Mouse (Mus musculus): ENCODE measurements at regions not wholly inside any gene's neighbourhood (a gene's known extent, or its start where the extent isn't known, plus 50 kb on each side); places are given as distances from the start of the nearest gene placed in this dataset.

DNA sequence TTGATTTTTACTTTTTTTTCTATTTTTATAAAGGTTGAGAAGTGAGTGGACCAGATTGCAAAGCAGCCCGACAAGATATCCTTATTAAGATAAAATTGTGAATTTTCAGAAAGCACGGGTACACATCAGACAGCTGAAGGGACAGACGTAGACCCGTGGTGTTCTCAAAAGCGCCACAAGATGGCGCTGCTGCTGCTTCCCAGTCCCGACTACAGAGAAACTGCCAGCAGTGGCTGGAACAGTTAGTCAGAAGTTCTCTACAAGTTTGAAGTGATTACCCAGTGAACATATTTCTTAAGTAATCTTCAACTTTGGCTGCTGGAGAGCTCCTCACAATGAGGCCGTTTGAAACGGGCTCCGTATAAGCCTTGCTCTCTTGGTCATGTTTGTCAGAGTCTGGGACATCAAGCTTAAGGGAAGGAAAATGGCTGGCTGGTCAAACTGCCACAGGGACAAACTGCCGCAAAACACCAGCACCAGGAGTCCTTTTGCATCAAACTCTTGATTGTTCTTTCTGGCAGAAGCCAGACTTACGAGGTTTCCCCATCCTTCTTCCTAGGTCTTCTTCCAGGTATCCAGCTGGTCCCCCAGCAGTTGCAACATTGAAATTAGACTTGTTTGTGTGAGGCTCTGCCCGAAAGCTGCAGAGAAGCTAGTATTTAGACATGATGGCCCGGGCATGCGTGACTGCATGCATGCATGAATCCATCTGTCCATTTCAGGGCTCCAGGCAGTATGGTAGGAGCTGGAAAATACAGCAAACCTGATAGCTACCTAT is 106.0 kb upstream of the Chd6 start:
- TF ChIP-seq CTCF (IDR thresholded peaks at IDR 0.05; ENCODE audit: borderline replicate concordance, insufficient read depth, low read length) (peak; percentile 78), POLR2A (IDR thresholded peaks at IDR 0.05; ENCODE audit: low read depth, low read length) (no peak)
